Mouse (Mus musculus): Measurements from ENCODE around the gene Dnaja3. TPM values are rescaled to one million over a fixed set of nuclear protein-coding genes. Genes with fewer than 3 reads are reported as not detected.

Gene Dnaja3
- polyA plus RNA-seq, 1 experiment, result 28.7 TPM

GRCm38 (mm10) chr16:4608532-4609059 lies 31.2 kb upstream of the Dnaja3 start:
- no peak for DNase-seq (ENCODE audit: low read depth)
- TF ChIP-seq CTCF (IDR thresholded peaks at IDR 0.05; ENCODE audit: borderline replicate concordance, extremely low read depth, insufficient read depth, insufficient read length) (no peak), POLR2A (IDR thresholded peaks at IDR 0.05; ENCODE audit: borderline replicate concordance, extremely low read depth, insufficient read depth, insufficient read length, poor library complexity, severe bottlenecking) (no peak)

DNA sequence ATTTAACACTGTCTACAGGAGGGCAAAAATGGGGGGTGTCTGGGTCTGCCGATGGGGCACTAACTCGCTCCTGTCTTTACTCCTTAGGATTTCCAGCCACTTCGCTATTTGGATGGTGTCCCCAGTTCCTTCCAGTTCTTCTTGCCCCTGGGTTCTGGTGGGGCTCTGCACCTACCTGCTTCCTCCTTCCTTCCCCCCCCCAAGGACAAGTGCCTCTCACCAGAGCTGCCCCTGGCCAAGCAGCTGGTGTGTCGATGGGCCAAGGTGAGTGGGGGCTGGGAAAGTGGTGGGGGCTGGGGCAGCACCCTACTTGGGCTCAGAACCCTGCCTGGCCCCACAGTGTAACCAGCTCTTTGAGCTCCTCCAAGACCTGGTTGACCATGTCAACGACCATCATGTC lies 28.6 kb upstream of the Dnaja3 start:
- DNase-seq (ENCODE audit: low read depth), result no peak
- TF ChIP-seq CTCF (IDR thresholded peaks at IDR 0.05; ENCODE audit: borderline replicate concordance, extremely low read depth, insufficient read depth, insufficient read length) (no peak), POLR2A (IDR thresholded peaks at IDR 0.05; ENCODE audit: borderline replicate concordance, extremely low read depth, insufficient read depth, insufficient read length, poor library complexity, severe bottlenecking) (no peak)

GRCm38 (mm10) chr16:4611676-4612075 lies 28.1 kb upstream of the Dnaja3 start:
- no peak for DNase-seq (ENCODE audit: low read depth)
- TF ChIP-seq POLR2A (IDR thresholded peaks at IDR 0.05; ENCODE audit: borderline replicate concordance, extremely low read depth, insufficient read depth, insufficient read length, poor library complexity, severe bottlenecking), result no peak
- TF ChIP-seq CTCF (IDR thresholded peaks at IDR 0.05; ENCODE audit: borderline replicate concordance, extremely low read depth, insufficient read depth, insufficient read length), result peak; percentile 28; the same call in 1 of the 2 replicates

GRCm38 (mm10) chr16:4613736-4614135 lies 26.1 kb upstream of the Dnaja3 start:
- TF ChIP-seq CTCF (IDR thresholded peaks at IDR 0.05; ENCODE audit: borderline replicate concordance, extremely low read depth, insufficient read depth, insufficient read length) (no peak), POLR2A (IDR thresholded peaks at IDR 0.05; ENCODE audit: borderline replicate concordance, extremely low read depth, insufficient read depth, insufficient read length, poor library complexity, severe bottlenecking) (no peak)
- DNase-seq (ENCODE audit: low read depth), result no peak

DNA sequence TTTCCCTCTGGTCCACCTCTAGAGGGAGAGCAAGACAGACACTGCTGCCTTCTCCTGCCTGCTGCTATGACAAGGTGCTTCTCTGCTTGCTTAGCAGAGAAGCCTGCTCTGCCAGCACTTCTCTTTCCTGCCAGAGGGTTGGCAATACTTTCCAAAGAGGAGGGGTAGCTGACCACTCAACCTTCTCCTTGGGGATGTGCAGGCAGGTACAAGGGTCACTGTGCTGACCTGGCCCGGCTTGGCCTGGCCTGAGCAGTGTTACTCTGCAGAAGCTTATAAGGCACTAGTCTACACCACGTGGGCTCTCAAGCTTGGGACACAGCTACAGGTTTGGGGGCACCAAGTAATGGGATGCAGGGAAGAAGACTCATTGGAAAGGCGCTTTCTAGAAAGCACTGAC lies 25.1 kb upstream of the Dnaja3 start:
- TF ChIP-seq CTCF (IDR thresholded peaks at IDR 0.05; ENCODE audit: borderline replicate concordance, extremely low read depth, insufficient read depth, insufficient read length) (no peak), POLR2A (IDR thresholded peaks at IDR 0.05; ENCODE audit: borderline replicate concordance, extremely low read depth, insufficient read depth, insufficient read length, poor library complexity, severe bottlenecking) (no peak)
- DNase-seq (ENCODE audit: low read depth), result no peak

GRCm38 (mm10) chr16:4615297-4615696 lies 24.5 kb upstream of the Dnaja3 start:
- TF ChIP-seq CTCF (IDR thresholded peaks at IDR 0.05; ENCODE audit: borderline replicate concordance, extremely low read depth, insufficient read depth, insufficient read length), result no peak
- TF ChIP-seq POLR2A (IDR thresholded peaks at IDR 0.05; ENCODE audit: borderline replicate concordance, extremely low read depth, insufficient read depth, insufficient read length, poor library complexity, severe bottlenecking), result no peak
- DNase-seq (ENCODE audit: low read depth), result no peak

- no peak for TF ChIP-seq CTCF (IDR thresholded peaks at IDR 0.05; ENCODE audit: borderline replicate concordance, extremely low read depth, insufficient read depth, insufficient read length)
- TF ChIP-seq POLR2A (IDR thresholded peaks at IDR 0.05; ENCODE audit: borderline replicate concordance, extremely low read depth, insufficient read depth, insufficient read length, poor library complexity, severe bottlenecking), result no peak
Measured at GRCm38 (mm10) chr16:4616829-4617228, 23.0 kb upstream of the Dnaja3 start.

DNA sequence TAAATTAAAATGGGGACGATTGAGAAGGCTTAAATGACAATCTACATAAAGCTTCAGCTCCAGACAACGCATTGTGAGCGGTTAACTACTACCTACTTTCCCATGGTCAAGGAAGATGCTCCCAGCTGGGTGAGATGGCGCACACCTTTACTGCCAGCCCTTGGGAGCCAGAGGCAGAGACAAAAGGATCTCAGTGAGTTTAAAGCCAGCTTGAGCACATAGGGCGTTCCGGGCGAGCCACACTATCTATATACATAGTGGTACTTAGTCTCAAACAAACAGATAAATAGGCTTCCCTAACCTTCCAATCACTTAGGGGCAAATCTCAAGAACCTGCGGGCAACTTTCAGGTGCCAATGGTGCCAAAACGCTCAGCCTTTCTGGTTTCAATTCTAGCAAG lies 15.7 kb upstream of the Dnaja3 start:
- TF ChIP-seq POLR2A (IDR thresholded peaks at IDR 0.05; ENCODE audit: borderline replicate concordance, extremely low read depth, insufficient read depth, insufficient read length, poor library complexity, severe bottlenecking) (no peak), CTCF (IDR thresholded peaks at IDR 0.05; ENCODE audit: borderline replicate concordance, extremely low read depth, insufficient read depth, insufficient read length) (no peak)
- no peak for DNase-seq (ENCODE audit: low read depth)

More at GRCm38 (mm10) chr16:4616829-4617228, 23.0 kb upstream of the Dnaja3 start:
- DNase-seq (ENCODE audit: low read depth), result no peak

GRCm38 (mm10) chr16:4624481-4625110 lies 15.2 kb upstream of the Dnaja3 start, which contains the start of gene Pam16:
Gene Pam16, minus strand, starts transcription at chr16:4624988.
- no peak for TF ChIP-seq POLR2A (IDR thresholded peaks at IDR 0.05; ENCODE audit: borderline replicate concordance, extremely low read depth, insufficient read depth, insufficient read length, poor library complexity, severe bottlenecking)
- TF ChIP-seq CTCF (IDR thresholded peaks at IDR 0.05; ENCODE audit: borderline replicate concordance, extremely low read depth, insufficient read depth, insufficient read length), result no peak
- peak; percentile 94 for DNase-seq (ENCODE audit: low read depth)

GRCm38 (mm10) chr16:4627105-4627504 lies 12.7 kb upstream of the Dnaja3 start:
- TF ChIP-seq CTCF (IDR thresholded peaks at IDR 0.05; ENCODE audit: borderline replicate concordance, extremely low read depth, insufficient read depth, insufficient read length) (no peak), POLR2A (IDR thresholded peaks at IDR 0.05; ENCODE audit: borderline replicate concordance, extremely low read depth, insufficient read depth, insufficient read length, poor library complexity, severe bottlenecking) (no peak)
- DNase-seq (ENCODE audit: low read depth), result no peak

DNA sequence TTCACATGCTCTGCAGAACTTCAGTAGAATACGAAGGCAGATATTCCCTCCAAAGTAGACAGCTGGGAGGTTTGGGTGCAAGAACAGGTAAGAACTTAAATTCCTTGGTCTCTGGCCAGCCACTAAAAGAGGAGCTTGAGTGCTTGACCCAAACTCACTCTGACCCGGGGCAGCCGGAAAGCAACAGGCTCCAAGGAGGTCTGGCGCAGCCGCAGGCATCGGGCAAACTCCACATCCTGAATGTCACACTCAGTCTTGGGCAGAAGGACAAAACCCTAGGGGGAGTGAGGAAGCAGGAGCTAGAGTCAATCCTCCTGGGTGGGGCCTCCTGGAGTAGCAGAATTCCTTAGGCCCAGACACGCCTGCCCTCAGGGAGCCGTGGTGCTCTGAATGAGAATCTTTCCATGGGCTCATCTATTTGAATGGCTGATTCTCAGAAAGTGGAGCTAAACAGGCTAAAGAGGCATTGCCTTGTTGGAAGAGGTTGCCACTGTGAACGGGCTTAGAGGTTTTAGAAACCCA lies 10.8 kb upstream of the Dnaja3 start:
- no peak for DNase-seq (ENCODE audit: low read depth)
- TF ChIP-seq CTCF (IDR thresholded peaks at IDR 0.05; ENCODE audit: borderline replicate concordance, extremely low read depth, insufficient read depth, insufficient read length), result no peak
- TF ChIP-seq POLR2A (IDR thresholded peaks at IDR 0.05; ENCODE audit: borderline replicate concordance, extremely low read depth, insufficient read depth, insufficient read length, poor library complexity, severe bottlenecking), result no peak

DNA sequence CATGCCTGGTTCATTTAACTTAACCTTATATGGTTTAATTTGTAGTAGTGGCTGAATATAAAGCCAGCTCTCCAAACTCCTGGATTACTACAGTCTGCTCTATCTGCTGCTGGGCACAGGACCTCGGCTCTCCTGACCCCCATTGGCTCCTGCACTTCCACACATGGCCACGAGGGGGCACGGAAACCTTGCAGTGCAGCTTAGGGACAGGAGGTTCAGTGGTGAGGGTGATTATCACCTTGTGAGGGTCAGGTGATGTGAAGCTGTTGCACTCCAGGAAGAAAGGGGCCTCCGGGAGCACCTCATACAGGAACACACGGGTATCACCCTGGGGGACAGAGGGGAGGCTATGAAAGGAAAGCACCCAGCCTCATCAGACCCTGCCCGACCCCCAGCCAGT lies 9.8 kb upstream of the Dnaja3 start:
- TF ChIP-seq CTCF (IDR thresholded peaks at IDR 0.05; ENCODE audit: borderline replicate concordance, extremely low read depth, insufficient read depth, insufficient read length) (peak; percentile 97), POLR2A (IDR thresholded peaks at IDR 0.05; ENCODE audit: borderline replicate concordance, extremely low read depth, insufficient read depth, insufficient read length, poor library complexity, severe bottlenecking) (no peak)
- peak; percentile 59 for DNase-seq (ENCODE audit: low read depth)
